Mouse (Mus musculus) megakaryocyte, embryonic 14.5 days (primary cell): Measurements from ENCODE around the gene Arl8a.

ENCODE experiments used
- FLI1 ChIP-seq: IDR thresholded peaks from 2 replicates; pipeline ENCODE4 v1.6.1; 2012; ENCODE audit warnings: low read length, inconsistent platforms, mixed read lengths
- GATA1 ChIP-seq: IDR thresholded peaks from 3 replicates; pipeline ENCODE4 v1.6.1; 2012; ENCODE audit warnings: mixed read lengths, low read length, inconsistent platforms, borderline replicate concordance

DNA sequence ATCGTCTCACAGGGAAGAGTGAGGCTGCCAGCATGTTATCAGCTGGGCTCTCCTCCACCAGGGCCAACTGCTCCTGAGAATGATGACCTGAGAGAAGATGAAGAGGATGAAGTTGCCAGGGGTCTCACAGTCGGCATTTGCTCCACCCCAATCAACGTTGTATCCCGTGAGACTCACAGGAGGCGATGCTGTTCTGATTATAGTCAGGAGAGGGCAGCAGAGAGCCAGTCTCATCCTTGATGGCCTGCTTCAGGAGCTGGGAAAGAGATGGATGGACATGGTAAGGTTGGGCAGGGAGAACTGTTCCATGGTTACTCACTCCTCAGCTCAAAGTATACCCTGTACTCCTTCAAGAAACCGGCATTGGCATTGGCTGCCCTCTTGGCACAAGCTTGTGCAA, 36.5 kb upstream of the Arl8a start:
- TF ChIP-seq GATA1 (no peak), FLI1 (no peak)
